Mouse (Mus musculus) C2C12 (cell line): ENCODE measurements around the gene Clec16a. TPM values are rescaled to one million over a fixed set of nuclear protein-coding genes. Genes with fewer than 3 reads are reported as not detected.

ENCODE experiments used
- H3K27me3 ChIP-seq: one replicate; pipeline ENCODE4 v1.6.1; 2011; ENCODE audit not compliant: control insufficient read depth, insufficient read depth, insufficient read length
- H3K36me3 ChIP-seq: one replicate; pipeline ENCODE4 v1.6.1; 2011; ENCODE audit not compliant: control insufficient read depth, insufficient read depth
- H3K4me3 ChIP-seq: one replicate; pipeline ENCODE4 v1.5.1; 2011; ENCODE audit warnings: mild to moderate bottlenecking, control low read depth; ENCODE audit not compliant: poor library complexity, insufficient read depth, severe bottlenecking
- H3K79me2 ChIP-seq: one replicate; pipeline ENCODE4 v1.6.1; 2011; ENCODE audit not compliant: control insufficient read depth, insufficient read depth
- H3K79me3 ChIP-seq: one replicate; pipeline ENCODE4 v1.6.1; 2011; ENCODE audit warnings: low read depth, control low read depth
- H3ac ChIP-seq: one replicate; pipeline ENCODE3; 2011; ENCODE audit warnings: low read depth; ENCODE audit not compliant: control insufficient read depth, insufficient read length
- CEBPB ChIP-seq: IDR thresholded peaks from one replicate; pipeline ENCODE4 v1.6.1; 2011; ENCODE audit warnings: low read depth, mild to moderate bottlenecking, control low read depth, moderate library complexity
- CTCF ChIP-seq: IDR thresholded peaks from one replicate; pipeline ENCODE4 v1.5.1; 2011; ENCODE audit not compliant: control insufficient read depth, insufficient read depth, insufficient read length
- FOSL1 ChIP-seq: IDR thresholded peaks from one replicate; pipeline ENCODE4 v1.8.0; 2011; ENCODE audit warnings: mild to moderate bottlenecking, low read length; ENCODE audit not compliant: poor library complexity, insufficient read depth, severe bottlenecking
- MAX ChIP-seq: IDR thresholded peaks from one replicate; pipeline ENCODE4 v1.6.1; 2011; ENCODE audit warnings: mild to moderate bottlenecking, control low read depth
- MYOD1 ChIP-seq: IDR thresholded peaks from one replicate; pipeline ENCODE4 v1.6.1; 2011; ENCODE audit warnings: low read depth; ENCODE audit not compliant: control insufficient read depth, insufficient read length
- MYOG ChIP-seq: IDR thresholded peaks from one replicate; pipeline ENCODE4 v1.6.1; 2011; ENCODE audit not compliant: control insufficient read depth, insufficient read length; ENCODE audit errors: extremely low read depth
- USF1 ChIP-seq: IDR thresholded peaks from one replicate; pipeline ENCODE4 v1.6.1; 2011; ENCODE audit warnings: low read depth, mild to moderate bottlenecking, control low read depth, moderate library complexity
- polyA plus RNA-seq: library from polyadenylated mRNA; unstranded; fragments of >200 nt; fragmentation: generic; extraction: Trizol; gene quantifications from one replicate; pipeline ENCODE4 v1.2.1, GENCODE M21; 2012; ENCODE audit warnings: missing spikeins

Gene Clec16a
- polyA plus RNA-seq, 1 experiment, result 10.0 TPM

DNA sequence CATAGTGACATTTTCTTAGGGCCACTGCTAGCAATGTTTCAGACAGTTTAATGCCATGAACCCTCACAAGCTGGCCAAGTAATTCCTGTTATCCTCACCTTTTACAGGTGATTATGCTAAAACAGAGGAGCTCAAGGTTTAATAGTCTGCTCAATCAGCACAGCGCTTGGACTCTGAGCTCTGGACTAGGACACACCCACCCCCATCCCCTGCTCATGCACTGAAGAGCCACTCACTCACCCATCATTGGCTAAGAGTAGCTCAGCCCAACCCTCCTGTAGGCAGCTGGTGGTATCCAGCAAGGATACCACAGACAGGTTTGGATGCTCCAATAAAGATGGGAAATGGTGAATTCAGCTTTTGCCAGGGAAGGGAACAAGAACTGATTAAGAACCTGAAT, 111.8 kb downstream of the Clec16a start:
- no peaks in the 10 kb centered on the region for H3K27me3 ChIP-seq
- no peaks in the 10 kb centered on the region for H3K79me2 ChIP-seq
- H3ac ChIP-seq, result no peak overlapping the region
- TF ChIP-seq MYOD1 (no peak), CEBPB (no peak), CTCF (no peak), MAX (no peak), FOSL1 (no peak), MYOG (no peak), USF1 (no peak)
- H3K36me3 ChIP-seq, result no peaks in the 10 kb centered on the region
- H3K79me3 ChIP-seq, result no peaks in the 10 kb centered on the region
- no peak overlapping the region for H3K4me3 ChIP-seq

DNA sequence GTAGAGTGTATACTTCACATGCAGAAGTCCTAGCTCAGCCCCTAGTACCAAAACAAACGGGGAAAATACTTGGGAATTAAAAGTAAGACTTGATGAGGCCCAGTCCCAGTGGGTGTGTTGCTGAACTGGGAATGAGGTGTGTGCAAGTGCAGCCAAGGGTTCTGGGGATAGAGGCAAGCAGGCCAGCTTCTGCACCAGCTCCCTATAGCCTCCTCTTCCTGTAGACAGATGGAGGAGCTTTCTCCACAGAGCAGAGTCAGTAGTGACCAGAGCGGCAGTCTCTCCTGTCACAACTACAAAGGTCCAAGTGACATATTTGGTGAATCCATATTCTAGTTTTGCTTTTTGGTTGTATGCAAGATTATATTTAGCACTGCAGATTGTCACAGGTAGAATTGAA, 114.1 kb downstream of the Clec16a start:
- Histone ChIP-seq H3ac (no peak overlapping the region), H3K79me3 (no peaks in the 10 kb centered on the region), H3K36me3 (no peaks in the 10 kb centered on the region), H3K79me2 (no peaks in the 10 kb centered on the region), H3K27me3 (no peaks in the 10 kb centered on the region), H3K4me3 (no peak overlapping the region)
- TF ChIP-seq MAX (no peak), MYOD1 (no peak), MYOG (no peak), FOSL1 (no peak), CEBPB (no peak)

- Histone ChIP-seq H3K36me3 (no peaks in the 10 kb centered on the region), H3K79me3 (no peaks in the 10 kb centered on the region), H3K4me3 (no peak overlapping the region), H3ac (no peak overlapping the region), H3K79me2 (no peaks in the 10 kb centered on the region), H3K27me3 (no peaks in the 10 kb centered on the region)
- TF ChIP-seq CEBPB, result no peak
- no peak for TF ChIP-seq CTCF
- TF ChIP-seq USF1, result no peak
- TF ChIP-seq FOSL1, result no peak
- no peak for TF ChIP-seq MYOD1
- TF ChIP-seq MAX, result no peak
- no peak for TF ChIP-seq MYOG
These were observed 115.4 kb downstream of the Clec16a start for GRCm38 (mm10) chr16:10660526-10660925.

GRCm38 (mm10) chr16:10661385-10661784, 116.2 kb downstream of the Clec16a start:
- Histone ChIP-seq H3K4me3 (no peak overlapping the region), H3K79me3 (no peaks in the 10 kb centered on the region), H3K36me3 (no peaks in the 10 kb centered on the region), H3K79me2 (no peaks in the 10 kb centered on the region), H3K27me3 (no peaks in the 10 kb centered on the region), H3ac (no peak overlapping the region)
- no peak for TF ChIP-seq CTCF
- TF ChIP-seq MYOG, result no peak
- no peak for TF ChIP-seq CEBPB
- TF ChIP-seq MYOD1, result no peak
- no peak for TF ChIP-seq MAX
- no peak for TF ChIP-seq USF1
- no peak for TF ChIP-seq FOSL1

GRCm38 (mm10) chr16:10663890-10664731, 119.0 kb downstream of the Clec16a start:
- Histone ChIP-seq H3K79me2 (no peaks in the 10 kb centered on the region), H3K27me3 (no peaks in the 10 kb centered on the region), H3K79me3 (no peaks in the 10 kb centered on the region), H3K36me3 (no peaks in the 10 kb centered on the region), H3K4me3 (no peak overlapping the region), H3ac (no peak overlapping the region)
- TF ChIP-seq MYOG, result no peak
- no peak for TF ChIP-seq MYOD1
- TF ChIP-seq FOSL1, result no peak
- no peak for TF ChIP-seq MAX
- no peak for TF ChIP-seq CEBPB
- no peak for TF ChIP-seq CTCF
- TF ChIP-seq USF1, result no peak
